Mouse (Mus musculus) adrenal gland, adult 2 months (tissue): ENCODE data around the gene Ip6k3. TPM values are rescaled to one million over a fixed set of nuclear protein-coding genes. Genes with fewer than 3 reads are reported as not detected.

Experiments
- DNase-seq: peaks from one replicate; pipeline ENCODE4 v3.0.0; 2021
- polyA plus RNA-seq: library from polyadenylated mRNA; depleted of rRNA; stranded (reverse); fragments of >200 nt; gene quantifications from 2 replicates; pipeline ENCODE4 v1.2.3, GENCODE M21; 2012; rRNA removed
- total RNA-seq, 2 experiments: library from RNA; stranded (reverse); gene quantifications; 2 replicates each; pipeline ENCODE4 v1.2.3; 2021

Ip6k3 gene
- total and polyA plus RNA-seq, 3 experiments = 0.69 to 1.9 (median 1.2) TPM

- no peak for DNase-seq
Measured at GRCm38 (mm10) chr17:27122701-27123100, 44.9 kb downstream of the Ip6k3 start.

DNA sequence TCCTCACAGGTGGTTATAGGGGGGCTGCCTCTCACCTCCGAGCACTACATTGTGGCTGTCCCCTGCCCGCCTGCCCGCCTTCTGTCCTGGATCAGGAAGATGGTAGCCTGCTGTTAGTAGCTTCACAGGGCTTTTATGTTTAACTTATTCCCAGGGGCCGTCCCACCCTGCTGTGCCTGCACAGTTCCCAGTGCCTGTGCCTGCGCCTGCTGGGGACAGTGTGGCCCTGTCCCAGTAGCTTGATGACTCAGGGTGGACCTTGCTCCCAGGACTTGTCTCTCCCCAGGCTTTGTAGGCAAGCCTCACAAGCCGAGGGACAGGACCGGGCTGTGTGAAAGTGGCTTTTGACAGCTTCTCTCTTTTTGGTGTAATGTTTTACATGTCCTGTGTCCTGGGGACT, 45.8 kb downstream of the Ip6k3 start:
- peak; percentile 50 for DNase-seq

- DNase-seq = no peak
Measured at GRCm38 (mm10) chr17:27121266-27121665, 46.3 kb downstream of the Ip6k3 start.

- peak; percentile 75 for DNase-seq
Measured at GRCm38 (mm10) chr17:27120561-27121024, 47.0 kb downstream of the Ip6k3 start.

- no peak for DNase-seq
Measured at GRCm38 (mm10) chr17:27119954-27120353, 47.6 kb downstream of the Ip6k3 start.

- DNase-seq = no peak
Measured at GRCm38 (mm10) chr17:27119540-27119895, 48.1 kb downstream of the Ip6k3 start.

GRCm38 (mm10) chr17:27118676-27119539, 48.7 kb downstream of the Ip6k3 start:
- DNase-seq = no peak

- DNase-seq = no peak
Measured at GRCm38 (mm10) chr17:27110072-27110471, 57.5 kb downstream of the Ip6k3 start.

DNA sequence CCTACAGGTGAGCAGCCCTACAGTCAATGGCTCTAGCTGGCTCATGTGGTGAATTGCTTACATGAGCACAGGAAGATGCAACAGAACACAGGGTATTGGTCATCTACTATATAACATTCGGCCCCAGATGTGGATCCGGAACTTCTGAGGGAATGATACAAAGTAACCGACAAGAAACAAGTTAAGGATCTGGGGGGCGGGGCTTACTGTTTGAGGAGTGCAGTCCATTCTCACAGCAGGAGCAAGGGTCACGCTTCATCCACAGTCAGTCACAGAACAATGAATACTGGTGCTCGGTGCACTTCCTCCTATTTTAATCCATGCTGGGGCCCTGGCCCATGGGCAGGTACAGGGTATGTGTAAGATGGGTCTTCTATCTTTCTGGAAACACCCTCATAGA, 59.7 kb downstream of the Ip6k3 start:
- DNase-seq = no peak

GRCm38 (mm10) chr17:27106745-27107144, 60.9 kb downstream of the Ip6k3 start:
- DNase-seq = no peak

- DNase-seq = no peak
Measured at GRCm38 (mm10) chr17:27105698-27106470, 61.7 kb downstream of the Ip6k3 start.

DNA sequence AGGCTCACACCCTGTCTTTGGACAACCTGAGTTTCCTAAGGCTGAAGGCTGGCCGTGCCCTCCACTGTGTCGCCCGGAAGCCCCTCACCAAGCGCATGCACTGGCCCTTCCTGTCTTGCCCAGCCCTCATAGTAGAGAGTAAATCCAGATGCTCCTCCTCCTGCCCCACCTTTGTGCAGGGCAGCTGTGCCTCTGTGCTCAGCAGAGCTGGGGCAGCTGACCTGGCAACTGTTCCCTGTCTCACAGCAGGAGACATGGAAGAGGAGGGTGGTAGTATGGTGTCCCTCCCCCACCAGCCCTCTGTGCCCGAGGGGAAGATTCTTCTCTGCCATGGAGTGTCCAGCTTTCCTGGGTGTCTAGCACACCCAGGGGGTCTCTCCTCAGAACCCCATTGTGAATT, 65.9 kb downstream of the Ip6k3 start:
- DNase-seq = no peak

- peak; percentile 40 for DNase-seq
Measured at GRCm38 (mm10) chr17:27095690-27096089, 71.9 kb downstream of the Ip6k3 start.

Other genes starting within 250 kb of the Ip6k3 start
- 10 to 100 TPM; 35.2 to 36.4 TPM for gene Phf1, start 234.7 kb downstream of the Ip6k3 start, total RNA-seq
- 202 and 271 TPM in 2 replicates for gene Phf1, start 234.7 kb downstream of the Ip6k3 start, polyA plus RNA-seq
- 100 to 1,000 TPM; 145 to 164 TPM for gene Cuta, start 228.2 kb downstream of the Ip6k3 start, total RNA-seq
- 378 and 381 TPM in 2 replicates for gene Cuta, start 228.2 kb downstream of the Ip6k3 start, polyA plus RNA-seq
- 10 to 100 TPM; 14.3 to 21.8 TPM for gene Syngap1, start 226.5 kb downstream of the Ip6k3 start, total RNA-seq
- 51.6 and 56.0 TPM in 2 replicates for gene Syngap1, start 226.5 kb downstream of the Ip6k3 start, polyA plus RNA-seq
- 1 to 10 TPM; 4.6 to 8.7 TPM for gene Zbtb9, start 194.6 kb downstream of the Ip6k3 start, total RNA-seq
- 6.9 and 7.1 TPM in 2 replicates for gene Zbtb9, start 194.6 kb downstream of the Ip6k3 start, polyA plus RNA-seq
- gene Bak1, start 138.8 kb downstream of the Ip6k3 start, total RNA-seq = 10 to 100 TPM; 35.0 to 41.6 TPM
- 45.3 and 57.4 TPM in 2 replicates for gene Bak1, start 138.8 kb downstream of the Ip6k3 start, polyA plus RNA-seq
- gene Itpr3, start 110.5 kb downstream of the Ip6k3 start, total RNA-seq = 1 to 10 TPM; 5.0 to 6.7 TPM
- gene Itpr3, start 110.5 kb downstream of the Ip6k3 start, polyA plus RNA-seq = 6.0 and 6.9 TPM in 2 replicates
- gene Uqcc2, start 33.9 kb downstream of the Ip6k3 start, total RNA-seq = 100 to 1,000 TPM; 218 to 406 TPM
- 132 and 172 TPM in 2 replicates for gene Uqcc2, start 33.9 kb downstream of the Ip6k3 start, polyA plus RNA-seq
- gene Lemd2, start 36.7 kb upstream of the Ip6k3 start, total RNA-seq = 10 to 100 TPM; 53.3 to 56.3 TPM
- gene Lemd2, start 36.7 kb upstream of the Ip6k3 start, polyA plus RNA-seq = 152 and 185 TPM in 2 replicates